Mouse (Mus musculus): Measurements from ENCODE around the gene Tjp1. TPM values are rescaled to one million over a fixed set of nuclear protein-coding genes. Genes with fewer than 3 reads are reported as not detected.

Gene Tjp1
- total RNA-seq, 2 experiments from 2014 or later: 146 to 152 TPM

DNA sequence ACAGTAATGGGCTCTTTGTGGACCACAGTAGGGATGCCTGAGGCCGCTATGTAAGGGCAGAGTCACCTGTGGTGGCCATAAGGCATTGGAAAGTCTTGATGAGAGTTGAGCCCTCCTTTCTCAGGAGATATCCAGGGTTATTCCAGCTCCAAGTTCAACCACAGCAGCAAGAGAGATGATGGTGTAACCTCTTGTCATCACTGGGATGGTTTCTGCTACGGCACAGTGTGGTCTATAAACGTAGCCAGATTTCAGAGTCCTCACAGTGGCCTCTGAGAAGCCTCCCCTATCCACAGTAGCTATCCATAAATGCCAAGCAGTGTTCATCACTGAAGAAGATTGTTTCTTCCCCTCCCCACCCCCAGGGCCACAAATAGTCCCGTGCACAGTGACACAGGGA lies 251.8 kb downstream of the Tjp1 start:
- DNase-seq (ENCODE audit: low spot score in 2 of 2): no peak

DNA sequence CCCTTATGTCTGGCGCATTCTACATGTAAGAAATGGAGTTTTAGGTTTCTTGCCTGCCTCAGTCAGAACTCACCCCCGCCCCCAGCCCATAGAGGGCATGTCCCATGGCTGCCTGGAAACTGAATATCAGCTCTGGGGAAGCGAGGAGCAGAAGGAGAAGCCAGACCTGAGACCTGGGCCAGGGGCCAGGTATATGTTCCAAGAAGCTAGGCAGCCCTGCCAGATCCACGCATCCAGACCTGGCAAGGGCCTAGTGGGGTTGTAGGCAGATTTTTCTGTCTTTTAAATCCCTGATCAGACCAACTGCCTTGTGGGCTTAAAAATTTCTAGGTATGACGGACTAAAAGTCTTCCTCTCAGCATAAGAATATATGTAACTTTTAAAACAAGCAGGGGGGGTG lies 253.4 kb downstream of the Tjp1 start:
- no peak for DNase-seq (ENCODE audit: low spot score in 2 of 2)

DNA sequence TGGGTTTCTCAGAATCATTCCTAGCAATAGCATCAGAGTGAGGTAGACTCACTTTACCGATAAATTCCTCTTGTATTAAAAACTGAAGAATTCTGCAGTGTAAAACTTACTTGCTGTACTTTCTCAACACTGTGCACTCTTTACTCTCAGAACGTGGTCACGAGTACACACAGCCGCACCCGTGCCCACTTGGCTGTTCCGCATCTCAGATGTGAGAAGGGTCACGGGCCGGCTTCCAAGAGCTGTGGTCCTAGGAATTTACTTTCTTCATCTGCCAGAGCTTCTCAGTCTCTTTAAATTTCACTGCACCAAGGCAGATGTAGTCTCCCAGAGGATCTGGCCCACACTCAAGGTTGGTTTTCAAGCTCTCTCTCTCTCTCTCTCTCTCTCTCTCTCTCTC lies 277.9 kb downstream of the Tjp1 start:
- no peak for DNase-seq (ENCODE audit: low spot score in 2 of 2)

Other genes starting within 250 kb of the Tjp1 start
- 10 to 100 TPM; 39.6 to 42.6 TPM for gene Tarsl2, start 117.1 kb upstream of the Tjp1 start, total RNA-seq (2021)
- gene Tm2d3, start 163.4 kb upstream of the Tjp1 start, total RNA-seq (2021): 10 to 100 TPM; 55.8 to 59.4 TPM